Comparison of ENCODE assay signal across 12 mouse cellular contexts in the genomic region with DNA sequence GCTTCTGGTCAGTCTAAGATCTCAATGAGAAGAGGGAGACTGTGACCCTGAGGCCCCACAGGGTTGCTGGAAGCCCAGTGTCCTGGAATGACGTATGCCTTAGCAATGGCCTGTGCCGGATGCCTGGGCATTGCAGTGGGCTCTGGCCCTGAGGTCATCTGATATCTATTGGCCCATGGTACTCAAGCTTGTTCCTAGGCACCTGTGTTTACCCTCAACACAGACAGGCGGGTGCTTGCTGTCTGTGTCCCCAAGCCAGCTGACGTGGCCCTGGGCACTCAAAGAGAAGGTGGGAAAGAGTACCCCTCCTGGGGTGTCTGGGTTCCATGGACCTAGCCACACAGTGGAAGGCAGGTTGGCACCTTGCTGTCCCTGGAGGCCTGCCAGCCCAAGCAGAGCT.
"Had no signal": no experiment of that assay in that cellular context is flagged by ENCODE, and none has a peak within 500 bp of the region (broad histone marks: within the 10 kb centered on the region; RNA-seq: fewer than 3 reads in every experiment).

No protein-coding gene starts in this region.

- H3K4me2 ChIP-seq: liver, embryonic 13.5 days; midbrain, embryonic 12.5 days had no signal

- H3K27ac ChIP-seq: kidney, postnatal 0 days; liver, embryonic 13.5 days; midbrain, embryonic 12.5 days had no signal

- ATAC-seq: midbrain, embryonic 16.5 days had no signal

- H3K9ac ChIP-seq: liver, embryonic 13.5 days; midbrain, embryonic 12.5 days had no signal

- H3K4me3 ChIP-seq: left cerebral cortex, adult 2 months; liver, embryonic 13.5 days; midbrain, embryonic 12.5 days had no signal

- H3K9me3 ChIP-seq: liver, embryonic 13.5 days; midbrain, embryonic 12.5 days had no signal

- DNase-seq: kidney, postnatal 25 days; layer of hippocampus, postnatal 36 days; liver, embryonic 13.5 days; lung, adult 2 months; lung, postnatal 14 days; right cerebral cortex, postnatal 25 days; thymus, adult 18-20 months; thymus, postnatal 36 days had no signal

- H3K36me3 ChIP-seq: liver, embryonic 13.5 days; midbrain, embryonic 12.5 days had no signal
